Mouse (Mus musculus) forebrain, embryonic 12.5 days (tissue): ENCODE data around the gene Wscd1. TPM values are rescaled to one million over a fixed set of nuclear protein-coding genes. Genes with fewer than 3 reads are reported as not detected.
A peak's percentile ranks its signal among the peaks of the same experiment; 100 is the strongest.

Source experiments
- ATAC-seq: fragments of 200-750 bp; cut with Nextera tagmentation; 2 replicates; pipeline ENCODE4 v1.8.0; 2017; ENCODE audit warnings: moderate TSS enrichment; ENCODE audit not compliant: low FRiP score
- H3K27ac ChIP-seq: fragments of 300-500 bp; sonication (generic); 2 replicates; pipeline ENCODE4 v1.5.1; 2016; ENCODE audit warnings: mild to moderate bottlenecking
- H3K27me3 ChIP-seq: fragments of 300-500 bp; sonication (generic); 2 replicates; pipeline ENCODE4 v1.6.1; 2016; ENCODE audit warnings: mild to moderate bottlenecking
- H3K36me3 ChIP-seq: fragments of 300-500 bp; sonication (generic); replicated peaks from 2 replicates; pipeline ENCODE4 v1.6.1; 2016; ENCODE audit warnings: mild to moderate bottlenecking
- H3K4me1 ChIP-seq: fragments of 300-500 bp; sonication (generic); 2 replicates; pipeline ENCODE4 v1.6.1; 2016
- H3K4me2 ChIP-seq: fragments of 300-500 bp; sonication (generic); 2 replicates; pipeline ENCODE4 v1.6.1; 2016; ENCODE audit warnings: mild to moderate bottlenecking, moderate library complexity
- H3K4me3 ChIP-seq: fragments of 300-500 bp; sonication (generic); replicated peaks from 2 replicates; pipeline ENCODE4 v1.5.1; 2016; ENCODE audit warnings: mild to moderate bottlenecking
- H3K9ac ChIP-seq: fragments of 300-500 bp; sonication (generic); 2 replicates; pipeline ENCODE4 v1.6.1; 2016; ENCODE audit warnings: mild to moderate bottlenecking
- H3K9me3 ChIP-seq: fragments of 300-500 bp; sonication (generic); 2 replicates; pipeline ENCODE4 v1.6.1; 2016
- WGBS: fragments of 180-500 bp; shearing (Covaris S2); methylation state at CpG from one replicate; pipeline ENCODE4 v1.1.7; 2016; 5-methylcytosine and 5-hydroxymethylcytosine counted together
- polyA plus RNA-seq: library from polyadenylated mRNA; unstranded; fragments of >200 nt; fragmentation: Nextera tagmentation; extraction: Ambion mirVana; gene quantifications from 2 replicates; pipeline ENCODE4 v1.2.1, GENCODE M21; 2016

The Wscd1 gene
- polyA plus RNA-seq, 1 experiment from 2014 or later, result 58.3 TPM

GRCm38 (mm10) chr11:71772056-71772455 lies 22.3 kb downstream of the Wscd1 start:
- H3K9me3 ChIP-seq, result no peaks in the 10 kb centered on the region
- no peak overlapping the region for H3K9ac ChIP-seq
- 47% methylated on average over 6 of the region's 6 CpGs for WGBS
- no peak overlapping the region for H3K4me2 ChIP-seq
- H3K4me1 ChIP-seq, result peaks cover 39% of the 10 kb centered on the region
- H3K36me3 ChIP-seq, result peaks cover 79% of the 10 kb centered on the region
- no peaks in the 10 kb centered on the region for H3K27me3 ChIP-seq
- no peak overlapping the region for H3K27ac ChIP-seq
- H3K4me3 ChIP-seq, result no peak overlapping the region
- ATAC-seq, result no peak

DNA sequence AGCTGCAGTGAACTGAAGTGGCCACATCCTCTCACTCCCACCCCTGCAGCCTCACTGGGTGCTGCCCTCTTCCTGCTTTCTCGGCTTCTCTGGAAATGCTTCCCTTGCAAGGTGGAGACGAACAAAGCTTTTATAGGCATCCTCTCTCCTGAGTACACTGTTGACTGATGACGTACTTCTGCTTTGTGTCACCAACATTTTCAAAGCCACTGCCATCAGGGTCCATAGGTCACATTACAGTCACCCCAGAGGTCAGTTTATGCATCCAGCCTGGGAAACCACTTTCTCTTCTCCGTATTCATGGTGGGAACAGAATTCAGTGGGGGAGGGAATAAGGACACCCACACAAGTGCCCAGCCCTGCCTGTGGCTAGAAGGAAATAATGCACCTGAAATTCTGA lies 23.1 kb downstream of the Wscd1 start:
- peak overlapping the region; percentile 43; the same call in 1 of the 2 replicates for H3K27ac ChIP-seq
- peak overlapping the region; percentile 5; the same call in 1 of the 2 replicates for H3K9ac ChIP-seq
- H3K4me3 ChIP-seq, result no peak overlapping the region
- ATAC-seq, result no peak
- 22% methylated on average over 4 of the region's 4 CpGs for WGBS
- no peaks in the 10 kb centered on the region for H3K27me3 ChIP-seq
- peaks cover 39% of the 10 kb centered on the region for H3K4me1 ChIP-seq
- no peaks in the 10 kb centered on the region for H3K9me3 ChIP-seq
- H3K36me3 ChIP-seq, result peaks cover 76% of the 10 kb centered on the region
- no peak overlapping the region for H3K4me2 ChIP-seq

GRCm38 (mm10) chr11:71773986-71774767 lies 24.5 kb downstream of the Wscd1 start:
- H3K9ac ChIP-seq, result no peak overlapping the region
- 52% methylated on average over 16 of the region's 16 CpGs for WGBS
- peak overlapping the region; percentile 60; the same call in 1 of the 2 replicates for H3K27ac ChIP-seq
- no peak for ATAC-seq
- H3K4me3 ChIP-seq, result no peak overlapping the region
- peaks cover 73% of the 10 kb centered on the region for H3K36me3 ChIP-seq
- no peak overlapping the region for H3K4me2 ChIP-seq
- peaks cover 39% of the 10 kb centered on the region for H3K4me1 ChIP-seq
- H3K9me3 ChIP-seq, result no peaks in the 10 kb centered on the region
- no peaks in the 10 kb centered on the region for H3K27me3 ChIP-seq

DNA sequence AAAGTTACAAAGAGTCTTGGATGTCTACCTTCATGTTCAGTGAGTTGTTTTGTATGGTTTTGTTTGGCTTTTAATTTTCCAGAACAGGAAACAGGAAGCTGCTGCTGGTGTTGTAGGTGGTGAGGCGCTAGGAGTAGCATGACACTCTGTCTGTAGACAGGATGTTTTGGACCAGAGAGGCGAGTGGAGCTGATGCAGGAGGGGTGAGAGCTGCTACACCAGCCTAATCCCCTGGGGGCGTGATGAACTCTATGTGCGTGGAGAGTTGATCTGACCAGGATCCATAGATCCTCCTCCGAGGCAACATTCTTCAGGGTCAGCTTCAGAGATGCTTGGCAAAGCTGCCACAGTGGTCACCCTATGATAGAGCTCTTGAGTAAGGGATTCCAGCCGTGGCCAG lies 25.3 kb downstream of the Wscd1 start:
- H3K9ac ChIP-seq, result no peak overlapping the region
- WGBS, result 89% methylated on average over 6 of the region's 6 CpGs
- no peak overlapping the region for H3K4me3 ChIP-seq
- H3K4me2 ChIP-seq, result no peak overlapping the region
- no peaks in the 10 kb centered on the region for H3K9me3 ChIP-seq
- peaks cover 67% of the 10 kb centered on the region for H3K36me3 ChIP-seq
- no peaks in the 10 kb centered on the region for H3K27me3 ChIP-seq
- no peak for ATAC-seq
- no peak overlapping the region for H3K27ac ChIP-seq
- H3K4me1 ChIP-seq, result peaks cover 37% of the 10 kb centered on the region

GRCm38 (mm10) chr11:71779642-71780041 lies 29.9 kb downstream of the Wscd1 start:
- no peak overlapping the region for H3K27ac ChIP-seq
- ATAC-seq, result no peak
- no peaks in the 10 kb centered on the region for H3K9me3 ChIP-seq
- H3K27me3 ChIP-seq, result no peaks in the 10 kb centered on the region
- H3K4me1 ChIP-seq, result peaks cover 5% of the 10 kb centered on the region; the same call in 1 of the 2 replicates
- WGBS, result 75% methylated on average over 10 of the region's 10 CpGs
- H3K4me3 ChIP-seq, result no peak overlapping the region
- no peak overlapping the region for H3K4me2 ChIP-seq
- H3K9ac ChIP-seq, result no peak overlapping the region
- H3K36me3 ChIP-seq, result peaks cover 75% of the 10 kb centered on the region

DNA sequence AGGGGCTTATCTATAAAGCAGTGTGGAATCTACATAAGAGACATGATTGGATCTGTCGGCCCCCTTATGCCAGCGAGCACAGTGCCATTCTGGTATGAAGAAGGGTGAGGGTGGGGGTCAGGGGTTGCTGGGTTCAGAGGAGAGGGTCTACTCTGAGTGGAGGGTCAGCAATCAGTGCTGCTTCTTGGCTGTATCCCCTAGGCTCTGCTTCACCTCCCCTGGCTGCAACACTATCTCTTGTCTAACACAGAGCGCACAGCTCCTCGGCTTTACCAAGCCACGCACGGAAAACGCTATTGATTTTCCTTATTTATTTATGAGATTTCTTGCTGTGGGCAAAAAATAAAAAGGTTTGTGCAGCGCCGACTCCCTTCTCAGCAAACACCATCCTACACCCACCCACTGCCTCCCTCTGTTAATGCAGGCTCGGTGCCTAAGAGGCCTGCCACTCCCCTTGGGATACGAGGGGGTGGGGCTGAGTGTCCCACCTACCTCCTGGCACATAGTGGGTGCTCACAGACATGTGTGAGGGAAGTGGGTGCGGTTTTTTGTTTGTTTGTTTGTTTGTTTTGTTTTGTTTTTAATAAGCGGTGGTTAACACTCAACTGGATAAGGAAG lies 32.1 kb downstream of the Wscd1 start:
- Histone ChIP-seq H3K27me3 (no peaks in the 10 kb centered on the region), H3K9ac (no peak overlapping the region), H3K36me3 (peaks cover 73% of the 10 kb centered on the region), H3K9me3 (no peaks in the 10 kb centered on the region), H3K4me3 (no peak overlapping the region), H3K4me2 (no peak overlapping the region), H3K27ac (no peak overlapping the region), H3K4me1 (peaks cover 4% of the 10 kb centered on the region; the same call in 1 of the 2 replicates)
- no peak for ATAC-seq
- 86% methylated on average over 13 of the region's 13 CpGs for WGBS

- Histone ChIP-seq H3K27me3 (no peaks in the 10 kb centered on the region), H3K4me1 (no peaks in the 10 kb centered on the region), H3K9me3 (no peaks in the 10 kb centered on the region), H3K27ac (no peak overlapping the region), H3K36me3 (peaks cover 86% of the 10 kb centered on the region), H3K4me3 (no peak overlapping the region), H3K4me2 (no peak overlapping the region), H3K9ac (no peak overlapping the region)
- WGBS, result 93% methylated on average over 4 of the region's 4 CpGs
- no peak for ATAC-seq
Observed at GRCm38 (mm10) chr11:71785499-71785898, 35.8 kb downstream of the Wscd1 start.

- no peak overlapping the region for H3K27ac ChIP-seq
- no peak overlapping the region for H3K4me3 ChIP-seq
- H3K4me2 ChIP-seq, result no peak overlapping the region
- no peaks in the 10 kb centered on the region for H3K27me3 ChIP-seq
- no peaks in the 10 kb centered on the region for H3K9me3 ChIP-seq
- H3K9ac ChIP-seq, result no peak overlapping the region
- H3K4me1 ChIP-seq, result no peaks in the 10 kb centered on the region
- peaks cover 67% of the 10 kb centered on the region for H3K36me3 ChIP-seq
- no peak for ATAC-seq
- WGBS, result 91% methylated on average over 4 of the region's 4 CpGs
Observed at GRCm38 (mm10) chr11:71788209-71788608, 38.5 kb downstream of the Wscd1 start.

DNA sequence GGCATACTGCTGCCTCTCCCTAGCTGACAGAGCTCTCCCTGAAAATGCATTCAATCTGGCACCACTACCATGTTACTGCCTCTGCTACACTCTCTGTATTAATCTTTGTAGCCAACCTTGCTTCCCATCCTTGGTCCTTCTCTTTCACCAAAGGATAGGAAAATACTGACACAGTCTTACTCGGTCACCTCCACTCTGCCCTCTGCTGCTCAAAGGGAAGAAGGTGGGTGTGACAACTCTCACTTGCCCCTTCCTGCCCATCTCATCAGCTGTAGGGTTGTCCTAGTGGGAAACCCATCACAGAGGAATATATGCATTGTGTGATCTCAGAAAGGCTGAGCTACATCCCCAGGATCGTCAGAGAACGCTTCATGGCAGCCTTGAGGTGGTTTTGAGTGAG lies 40.5 kb downstream of the Wscd1 start:
- no peak overlapping the region for H3K4me2 ChIP-seq
- no peaks in the 10 kb centered on the region for H3K9me3 ChIP-seq
- peaks cover 51% of the 10 kb centered on the region for H3K36me3 ChIP-seq
- 87% methylated on average over 3 of the region's 3 CpGs for WGBS
- no peak overlapping the region for H3K27ac ChIP-seq
- no peak overlapping the region for H3K9ac ChIP-seq
- H3K4me3 ChIP-seq, result no peak overlapping the region
- ATAC-seq, result no peak
- no peaks in the 10 kb centered on the region for H3K4me1 ChIP-seq
- no peaks in the 10 kb centered on the region for H3K27me3 ChIP-seq

DNA sequence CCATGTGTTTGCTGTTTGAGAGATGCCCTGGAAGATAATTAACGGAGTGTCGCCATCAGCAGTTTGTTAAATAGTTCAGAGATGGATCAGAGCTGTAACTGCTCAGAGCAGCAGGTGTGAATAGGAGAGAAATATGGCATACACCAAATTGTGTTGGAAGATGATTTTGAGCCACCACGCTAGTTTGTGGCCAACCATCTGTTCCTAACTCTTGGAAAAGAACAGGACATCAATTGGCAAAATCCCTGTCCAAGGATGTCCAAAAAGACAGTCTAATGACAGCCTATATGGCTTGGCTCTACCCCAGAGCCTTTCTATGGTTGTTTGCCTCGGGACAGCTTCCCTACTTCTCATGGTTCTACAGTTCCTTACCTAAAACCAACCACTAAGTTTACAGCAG lies 49.5 kb downstream of the Wscd1 start:
- H3K4me1 ChIP-seq, result no peaks in the 10 kb centered on the region
- WGBS, result 90% methylated on average over 4 of the region's 4 CpGs
- no peaks in the 10 kb centered on the region for H3K9me3 ChIP-seq
- no peak for ATAC-seq
- no peak overlapping the region for H3K27ac ChIP-seq
- H3K4me2 ChIP-seq, result no peak overlapping the region
- no peak overlapping the region for H3K9ac ChIP-seq
- H3K36me3 ChIP-seq, result no peaks in the 10 kb centered on the region
- H3K27me3 ChIP-seq, result no peaks in the 10 kb centered on the region
- H3K4me3 ChIP-seq, result no peak overlapping the region

GRCm38 (mm10) chr11:71808521-71808920 lies 58.8 kb downstream of the Wscd1 start:
- no peaks in the 10 kb centered on the region for H3K9me3 ChIP-seq
- no peak overlapping the region for H3K27ac ChIP-seq
- no peak overlapping the region for H3K4me2 ChIP-seq
- H3K27me3 ChIP-seq, result no peaks in the 10 kb centered on the region
- ATAC-seq, result no peak
- no peak overlapping the region for H3K9ac ChIP-seq
- no peaks in the 10 kb centered on the region for H3K36me3 ChIP-seq
- H3K4me3 ChIP-seq, result no peak overlapping the region
- WGBS, result 92% methylated on average over 2 of the region's 2 CpGs
- H3K4me1 ChIP-seq, result no peaks in the 10 kb centered on the region

DNA sequence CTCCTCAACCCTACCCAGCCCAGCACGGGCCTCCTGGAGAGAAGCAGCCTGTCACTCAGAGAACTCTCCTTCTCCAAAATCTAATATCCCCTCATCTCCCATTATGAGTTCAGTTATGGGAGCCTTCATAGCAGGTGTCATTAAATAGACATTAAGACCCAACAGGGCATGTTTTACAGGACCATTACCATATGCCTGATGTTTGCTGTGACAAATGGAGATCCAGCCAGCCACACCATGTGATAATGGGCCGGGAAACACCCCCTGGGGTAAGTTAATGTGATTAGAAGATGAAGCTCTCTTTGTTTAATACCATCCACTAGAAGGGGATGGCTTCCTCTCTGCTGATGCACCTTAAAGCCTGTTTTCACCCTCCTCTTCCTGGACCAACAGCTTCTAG lies 62.1 kb downstream of the Wscd1 start:
- H3K9me3 ChIP-seq, result no peaks in the 10 kb centered on the region
- H3K27me3 ChIP-seq, result no peaks in the 10 kb centered on the region
- no peak overlapping the region for H3K27ac ChIP-seq
- peaks cover 13% of the 10 kb centered on the region for H3K4me1 ChIP-seq
- WGBS, result 65% methylated on average over 2 of the region's 2 CpGs
- no peak overlapping the region for H3K4me2 ChIP-seq
- ATAC-seq, result no peak
- no peak overlapping the region for H3K9ac ChIP-seq
- no peak overlapping the region for H3K4me3 ChIP-seq
- H3K36me3 ChIP-seq, result no peaks in the 10 kb centered on the region

DNA sequence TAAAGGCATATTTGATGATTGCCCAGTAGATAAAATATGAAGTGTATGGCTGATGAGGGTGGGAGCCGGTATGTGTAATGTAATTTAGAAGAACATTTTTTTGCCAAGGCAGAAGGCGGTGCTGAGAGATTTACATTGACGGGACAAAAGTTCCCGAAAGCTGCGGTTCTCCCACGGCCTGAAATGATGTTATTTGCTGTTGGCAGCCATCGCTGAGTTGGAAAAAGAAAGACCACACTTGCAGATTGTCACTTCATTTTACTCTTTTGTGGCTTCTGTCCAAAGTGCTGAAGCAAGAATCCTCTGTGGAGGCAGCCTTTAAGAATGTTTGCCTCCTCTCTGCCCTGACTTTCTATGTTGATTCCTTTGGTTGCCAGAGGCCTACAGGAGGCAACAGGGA lies 63.2 kb downstream of the Wscd1 start:
- no peak for ATAC-seq
- Histone ChIP-seq H3K27ac (no peak overlapping the region), H3K27me3 (no peaks in the 10 kb centered on the region), H3K36me3 (no peaks in the 10 kb centered on the region), H3K4me1 (peaks cover 13% of the 10 kb centered on the region), H3K9ac (no peak overlapping the region), H3K9me3 (no peaks in the 10 kb centered on the region), H3K4me3 (no peak overlapping the region), H3K4me2 (no peak overlapping the region)
- 90% methylated on average over 7 of the region's 7 CpGs for WGBS
